In genomic region chr2:76571543-76571942, GRCm38 (mm10) we compare ENCODE assay signal across 18 mouse cellular contexts.
DNase-seq lines count a peak whose midpoint lies in the region; ATAC-seq and TF ChIP-seq lines count a peak whose summit lies in the region.
"Had no signal": no experiment of that assay in that cellular context is flagged by ENCODE, and none has a peak within 500 bp of the region (broad histone marks: within the 10 kb centered on the region; RNA-seq: fewer than 3 reads in every experiment).

No protein-coding gene starts in this region.

- DNase-seq in forebrain, postnatal 0 days, result no peak
- no peak for DNase-seq in forebrain, embryonic 10.5 days (ENCODE audit: extremely low spot score, low spot score)
- DNase-seq in lung, embryonic 14.5 days, result peak; percentile 51
- no peak for DNase-seq in lung, adult 2 months
- peak; percentile 14 for DNase-seq in 3T3-L1 (ENCODE audit: low read depth, low spot score)
- peak; percentile 28 for DNase-seq in brain, embryonic 14.5 days (ENCODE audit: low read depth)
- no peak for DNase-seq in gastrocnemius, postnatal 10 days
- DNase-seq: adrenal gland, adult 2 months; cerebellum, adult 9-11 months; gastrocnemius, postnatal 14 days; liver had no signal

- 60% methylated on average over 10 of the region's 10 CpGs for WGBS in forebrain, postnatal 0 days
- WGBS in forebrain, embryonic 10.5 days, result 88% methylated on average over 10 of the region's 10 CpGs
- WGBS in lung, embryonic 14.5 days, result 48% methylated on average over 10 of the region's 10 CpGs
- 48% methylated on average over 10 of the region's 10 CpGs for WGBS in lung, adult 2 months
- 63% methylated on average over 10 of the region's 10 CpGs for WGBS in intestine, postnatal 0 days

- no peaks in the 10 kb centered on the region for H3K36me3 ChIP-seq in forebrain, postnatal 0 days (ENCODE audit: insufficient read depth)
- H3K36me3 ChIP-seq in forebrain, embryonic 10.5 days (replicated peaks), result no peaks in the 10 kb centered on the region
- no peaks in the 10 kb centered on the region for H3K36me3 ChIP-seq in lung, embryonic 14.5 days (ENCODE audit: insufficient read depth)
- H3K36me3 ChIP-seq in intestine, postnatal 0 days (ENCODE audit: control insufficient read depth, insufficient read depth), result no peaks in the 10 kb centered on the region
- H3K36me3 ChIP-seq: embryonic facial prominence, embryonic 13.5 days; heart, embryonic 15.5 days; neural tube, embryonic 12.5 days had no signal

- H3K4me2 ChIP-seq in forebrain, postnatal 0 days (ENCODE audit: low read depth), result no peak overlapping the region
- H3K4me2 ChIP-seq in lung, embryonic 14.5 days, result peak overlapping the region; percentile 7; the same call in 1 of the 2 replicates
- no peak overlapping the region for H3K4me2 ChIP-seq in intestine, postnatal 0 days (replicated peaks; ENCODE audit: low read depth)
- H3K4me2 ChIP-seq: embryonic facial prominence, embryonic 13.5 days; heart, embryonic 15.5 days; neural tube, embryonic 12.5 days had no signal

- no peak overlapping the region for H3K4me3 ChIP-seq in forebrain, postnatal 0 days (ENCODE audit: low read depth, low read length)
- H3K4me3 ChIP-seq in forebrain, embryonic 10.5 days, result no peak overlapping the region
- no peak overlapping the region for H3K4me3 ChIP-seq in lung, embryonic 14.5 days (ENCODE audit: low read depth, low read length)
- H3K4me3 ChIP-seq in lung, adult 2 months (replicated peaks; ENCODE audit: extremely low read depth, low read depth, low read length), result no peak overlapping the region
- no peak overlapping the region for H3K4me3 ChIP-seq in intestine, postnatal 0 days (ENCODE audit: low read depth, low read length)
- H3K4me3 ChIP-seq: embryonic facial prominence, embryonic 13.5 days; heart, embryonic 15.5 days; neural tube, embryonic 12.5 days had no signal

- H3K27me3 ChIP-seq in forebrain, postnatal 0 days (ENCODE audit: insufficient read depth, low read length), result no peaks in the 10 kb centered on the region
- no peaks in the 10 kb centered on the region for H3K27me3 ChIP-seq in forebrain, embryonic 10.5 days (ENCODE audit: poor library complexity, severe bottlenecking)
- H3K27me3 ChIP-seq in lung, embryonic 14.5 days (ENCODE audit: insufficient read depth, low read length), result no peaks in the 10 kb centered on the region
- H3K27me3 ChIP-seq in intestine, postnatal 0 days (replicated peaks; ENCODE audit: control insufficient read depth, insufficient read depth, low read length), result no peaks in the 10 kb centered on the region
- H3K27me3 ChIP-seq: embryonic facial prominence, embryonic 13.5 days; heart, embryonic 15.5 days; neural tube, embryonic 12.5 days had no signal

- no peak overlapping the region for H3K9ac ChIP-seq in forebrain, postnatal 0 days
- H3K9ac ChIP-seq in lung, embryonic 14.5 days, result no peak overlapping the region
- H3K9ac ChIP-seq in intestine, postnatal 0 days (ENCODE audit: low read depth, low read length), result no peak overlapping the region
- H3K9ac ChIP-seq: embryonic facial prominence, embryonic 13.5 days; heart, embryonic 15.5 days; neural tube, embryonic 12.5 days had no signal

- no peak for TF ChIP-seq POLR2A in lung, adult 2 months (IDR thresholded peaks at IDR 0.05; ENCODE audit: borderline replicate concordance, extremely low read depth, low read depth, low read length)
- TF ChIP-seq POLR2A in brain, embryonic 14.5 days (IDR thresholded peaks at IDR 0.05; ENCODE audit: borderline replicate concordance, extremely low read depth, insufficient read depth, insufficient read length, poor library complexity, severe bottlenecking), result no peak

- no peaks in the 10 kb centered on the region for H3K9me3 ChIP-seq in forebrain, postnatal 0 days (ENCODE audit: low read length)
- no peaks in the 10 kb centered on the region for H3K9me3 ChIP-seq in forebrain, embryonic 10.5 days
- no peaks in the 10 kb centered on the region for H3K9me3 ChIP-seq in lung, embryonic 14.5 days (ENCODE audit: low read depth, low read length)
- H3K9me3 ChIP-seq in intestine, postnatal 0 days (ENCODE audit: control insufficient read depth), result no peaks in the 10 kb centered on the region
- H3K9me3 ChIP-seq: embryonic facial prominence, embryonic 13.5 days; heart, embryonic 15.5 days; neural tube, embryonic 12.5 days had no signal

- TF ChIP-seq CTCF in forebrain, postnatal 0 days (IDR thresholded peaks at IDR 0.05; ENCODE audit: low read depth), result no peak
- no peak for TF ChIP-seq CTCF in lung, embryonic 14.5 days (IDR thresholded peaks at IDR 0.05; ENCODE audit: low read depth)
- no peak for TF ChIP-seq CTCF in lung, adult 2 months (IDR thresholded peaks at IDR 0.05; ENCODE audit: insufficient read depth, low read length)
- no peak for TF ChIP-seq CTCF in brain, embryonic 14.5 days (IDR thresholded peaks at IDR 0.05; ENCODE audit: borderline replicate concordance, extremely low read depth, insufficient read depth, insufficient read length)
- no peak for TF ChIP-seq CTCF in intestine, postnatal 0 days (IDR thresholded peaks at IDR 0.05; ENCODE audit: low read depth)

- H3K4me1 ChIP-seq in forebrain, postnatal 0 days (ENCODE audit: insufficient read depth), result no peaks in the 10 kb centered on the region
- H3K4me1 ChIP-seq in forebrain, embryonic 10.5 days, result peaks cover 6% of the 10 kb centered on the region; the same call in 1 of the 2 replicates
- H3K4me1 ChIP-seq in lung, embryonic 14.5 days (ENCODE audit: insufficient read depth), result no peaks in the 10 kb centered on the region
- no peaks in the 10 kb centered on the region for H3K4me1 ChIP-seq in lung, adult 2 months (ENCODE audit: control insufficient read depth, insufficient read depth, low read length)
- no peaks in the 10 kb centered on the region for H3K4me1 ChIP-seq in intestine, postnatal 0 days (replicated peaks; ENCODE audit: control insufficient read depth, insufficient read depth, low read length)
- H3K4me1 ChIP-seq: heart, embryonic 15.5 days; neural tube, embryonic 12.5 days had no signal

- ATAC-seq in forebrain, postnatal 0 days, result peak; percentile 53; the same call in 1 of the 2 replicates
- ATAC-seq in lung, embryonic 14.5 days (ENCODE audit: insufficient read depth), result peak; percentile 68; the same call in 1 of the 2 replicates
- no peak for ATAC-seq in intestine, postnatal 0 days
- ATAC-seq: hindbrain, embryonic 16.5 days; intestine, embryonic 16.5 days had no signal

- H3K27ac ChIP-seq in forebrain, postnatal 0 days (ENCODE audit: low read depth, low read length), result no peak overlapping the region
- no peak overlapping the region for H3K27ac ChIP-seq in forebrain, embryonic 10.5 days
- H3K27ac ChIP-seq in lung, embryonic 14.5 days (ENCODE audit: low read depth), result no peak overlapping the region
- no peak overlapping the region for H3K27ac ChIP-seq in intestine, postnatal 0 days (ENCODE audit: low read depth, low read length)
- H3K27ac ChIP-seq: embryonic facial prominence, embryonic 13.5 days; heart, embryonic 15.5 days; neural tube, embryonic 12.5 days; stomach, postnatal 0 days had no signal

Comparison
In these comparisons a context has a peak if more than half of its experiments do, and no peak if none do; other contexts are left out.
1. DNase-seq: peak in lung, embryonic 14.5 days (single experiment), 3T3-L1 (single experiment) and brain, embryonic 14.5 days (single experiment); none in forebrain, postnatal 0 days (single experiment), forebrain, embryonic 10.5 days (single experiment), lung, adult 2 months (single experiment) and gastrocnemius, postnatal 10 days (single experiment).